Mouse (Mus musculus) kidney, postnatal 0 days (tissue): Measurements from ENCODE around the gene Cadm1. TPM values are rescaled to one million over a fixed set of nuclear protein-coding genes. Genes with fewer than 3 reads are reported as not detected.

ENCODE experiments used
- ATAC-seq: fragments of 200-750 bp; cut with Nextera tagmentation; replicated peaks from 2 replicates; pipeline ENCODE4 v1.8.0; 2017; ENCODE audit warnings: low read depth, moderate number of reproducible peaks, moderate TSS enrichment, moderate library complexity; ENCODE audit not compliant: low FRiP score
- DNase-seq: peaks from one replicate; pipeline ENCODE4 v3.0.0-alpha.2; 2016; ENCODE audit warnings: low spot score
- H3K27ac ChIP-seq: fragments of 300-500 bp; sonication (generic); 2 replicates; pipeline ENCODE4 v1.5.1; 2014; ENCODE audit warnings: mild to moderate bottlenecking
- H3K27me3 ChIP-seq: fragments of 300-500 bp; sonication (generic); 2 replicates; pipeline ENCODE4 v1.6.1; 2014; ENCODE audit warnings: low read length, mixed read lengths; ENCODE audit not compliant: insufficient read depth
- H3K36me3 ChIP-seq: fragments of 300-500 bp; sonication (generic); 2 replicates; pipeline ENCODE4 v1.6.1; 2014; ENCODE audit warnings: low read length, mixed read lengths; ENCODE audit not compliant: insufficient read depth
- H3K4me1 ChIP-seq: fragments of 300-500 bp; sonication (generic); replicated peaks from 2 replicates; pipeline ENCODE4 v1.6.1; 2014; ENCODE audit warnings: antibody characterized with exemption, low read length, mixed read lengths; ENCODE audit not compliant: insufficient read depth
- H3K4me2 ChIP-seq: fragments of 300-500 bp; sonication (generic); 2 replicates; pipeline ENCODE4 v1.6.1; 2014; ENCODE audit warnings: mild to moderate bottlenecking, low read length, moderate library complexity, mixed read lengths
- H3K4me3 ChIP-seq: fragments of 300-500 bp; sonication (generic); replicated peaks from 2 replicates; pipeline ENCODE4 v1.5.1; 2014; ENCODE audit warnings: low read depth, low read length
- H3K9ac ChIP-seq: fragments of 300-500 bp; sonication (generic); 2 replicates; pipeline ENCODE4 v1.6.1; 2014; ENCODE audit warnings: low read depth, low read length
- H3K9me3 ChIP-seq: fragments of 300-500 bp; sonication (generic); replicated peaks from 2 replicates; pipeline ENCODE4 v1.6.1; 2016; ENCODE audit warnings: low read length, inconsistent platforms, mixed read lengths
- CTCF ChIP-seq: IDR thresholded peaks from 2 replicates; pipeline ENCODE4 v1.5.1; 2016; ENCODE audit warnings: antibody characterized with exemption, low read depth, mild to moderate bottlenecking, moderate library complexity
- WGBS: fragments of 180-500 bp; shearing (Covaris S2); extraction: QIAGEN DNeasy Blood & Tissue Kit; methylation state at CpG from one replicate; pipeline ENCODE4 v1.1.7; 2014; 5-methylcytosine and 5-hydroxymethylcytosine counted together
- polyA plus RNA-seq: library from polyadenylated mRNA; unstranded; fragments of >200 nt; fragmentation: Nextera tagmentation; extraction: Ambion mirVana; gene quantifications from 2 replicates; pipeline ENCODE4 v1.2.1, GENCODE M21; 2015

The Cadm1 gene
- polyA plus RNA-seq, 1 experiment from 2014 or later, result 44.5 TPM

DNA sequence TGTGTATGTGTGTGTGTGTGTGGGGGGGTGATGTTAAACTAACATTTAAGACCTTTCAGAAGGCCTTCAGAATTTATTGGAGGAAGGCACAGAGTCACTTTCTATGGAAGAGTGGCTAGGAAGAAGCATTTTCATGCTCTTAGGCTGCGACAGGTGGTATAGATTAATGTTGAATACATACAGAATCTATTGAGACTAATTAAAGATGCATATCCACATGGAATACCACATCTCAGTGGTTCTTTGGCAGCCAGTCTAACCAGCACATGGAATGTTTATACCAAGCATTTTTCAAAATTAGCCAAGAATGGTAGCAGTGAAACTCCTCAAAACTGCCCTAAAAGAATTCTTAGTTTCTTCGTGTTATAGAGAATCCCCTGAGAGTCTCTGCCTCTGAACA lies 227.8 kb downstream of the Cadm1 start:
- Histone ChIP-seq H3K9ac (no peak overlapping the region), H3K4me2 (no peak overlapping the region), H3K36me3 (no peaks in the 10 kb centered on the region), H3K9me3 (no peaks in the 10 kb centered on the region), H3K4me3 (no peak overlapping the region), H3K27ac (no peak overlapping the region), H3K4me1 (no peaks in the 10 kb centered on the region), H3K27me3 (no peaks in the 10 kb centered on the region)
- TF ChIP-seq CTCF, result no peak
- no peak for ATAC-seq
- 82% methylated on average over 2 of the region's 2 CpGs for WGBS
- DNase-seq, result no peak

DNA sequence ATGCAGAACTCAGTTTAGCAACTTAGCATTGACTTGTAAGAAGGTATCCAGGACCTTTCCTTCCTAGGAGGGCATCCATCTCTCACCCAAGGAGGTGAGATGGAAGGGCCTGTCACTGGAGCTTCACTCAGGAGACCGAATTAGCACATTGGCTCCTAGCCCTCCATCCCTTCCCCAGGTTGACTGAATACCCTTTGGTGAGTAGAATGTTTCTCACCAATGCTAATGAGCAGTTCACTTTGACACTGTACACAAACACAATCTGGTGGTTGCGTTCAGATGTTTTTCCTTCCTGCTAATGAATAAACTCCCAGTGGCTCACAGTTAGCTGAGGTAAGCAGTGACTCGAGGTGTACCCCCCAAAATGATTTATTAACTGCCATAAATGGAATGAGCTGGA lies 228.3 kb downstream of the Cadm1 start:
- Histone ChIP-seq H3K4me3 (no peak overlapping the region), H3K27me3 (no peaks in the 10 kb centered on the region), H3K4me1 (no peaks in the 10 kb centered on the region), H3K9me3 (no peaks in the 10 kb centered on the region), H3K9ac (no peak overlapping the region), H3K27ac (no peak overlapping the region), H3K4me2 (no peak overlapping the region), H3K36me3 (no peaks in the 10 kb centered on the region)
- TF ChIP-seq CTCF, result no peak
- no peak for DNase-seq
- 51% methylated on average over 3 of the region's 3 CpGs for WGBS
- ATAC-seq, result no peak

DNA sequence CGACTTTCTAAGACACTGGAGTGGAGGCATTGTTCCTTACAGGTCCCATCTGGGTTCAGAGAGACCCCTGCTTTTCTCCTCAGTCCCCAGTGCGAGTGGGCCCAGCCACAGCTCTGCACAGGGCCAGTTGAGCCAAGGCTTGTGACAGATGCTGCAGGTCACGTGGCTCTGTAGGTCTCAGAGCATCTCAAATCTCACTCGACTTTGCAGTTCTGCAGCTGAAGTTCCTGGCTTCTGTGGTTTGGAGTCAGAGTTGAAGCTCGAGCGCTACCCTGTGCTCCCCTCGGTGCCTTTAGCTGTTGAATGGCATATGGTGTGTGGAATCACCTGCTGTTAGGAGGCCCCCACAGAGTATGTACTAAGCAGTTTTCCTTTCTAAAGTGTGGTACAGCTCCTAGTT lies 229.8 kb downstream of the Cadm1 start:
- 49% methylated on average over 7 of the region's 7 CpGs for WGBS
- ATAC-seq, result no peak
- no peak overlapping the region for H3K4me3 ChIP-seq
- H3K27ac ChIP-seq, result no peak overlapping the region
- H3K9ac ChIP-seq, result no peak overlapping the region
- no peak for DNase-seq
- no peaks in the 10 kb centered on the region for H3K4me1 ChIP-seq
- no peaks in the 10 kb centered on the region for H3K9me3 ChIP-seq
- no peak overlapping the region for H3K4me2 ChIP-seq
- no peak for TF ChIP-seq CTCF
- H3K36me3 ChIP-seq, result no peaks in the 10 kb centered on the region
- H3K27me3 ChIP-seq, result no peaks in the 10 kb centered on the region

DNA sequence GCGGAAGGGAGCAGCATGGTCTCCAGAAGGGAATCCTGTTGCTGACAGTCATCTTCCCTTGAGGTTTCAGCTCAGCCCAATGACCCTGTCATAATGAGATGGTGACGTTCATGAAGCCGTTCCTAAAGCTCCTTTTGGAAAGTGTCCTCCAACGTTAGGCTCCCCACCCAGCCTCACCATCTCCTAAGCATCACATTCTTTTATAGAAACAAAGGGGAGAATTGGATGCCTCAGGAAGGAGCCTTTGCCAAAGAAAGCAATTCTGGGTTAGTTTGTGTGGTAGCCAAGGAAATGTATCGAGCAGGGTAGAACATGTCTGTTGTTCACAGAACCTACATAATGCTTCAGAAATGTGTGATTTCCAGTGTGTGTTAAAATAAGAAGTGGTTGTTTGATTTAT lies 231.6 kb downstream of the Cadm1 start:
- Histone ChIP-seq H3K36me3 (no peaks in the 10 kb centered on the region), H3K9me3 (no peaks in the 10 kb centered on the region), H3K27ac (no peak overlapping the region), H3K27me3 (no peaks in the 10 kb centered on the region), H3K4me3 (no peak overlapping the region), H3K4me2 (no peak overlapping the region), H3K9ac (no peak overlapping the region), H3K4me1 (no peaks in the 10 kb centered on the region)
- WGBS, result 67% methylated on average over 5 of the region's 5 CpGs
- no peak for TF ChIP-seq CTCF
- ATAC-seq (no peak), DNase-seq (no peak)

DNA sequence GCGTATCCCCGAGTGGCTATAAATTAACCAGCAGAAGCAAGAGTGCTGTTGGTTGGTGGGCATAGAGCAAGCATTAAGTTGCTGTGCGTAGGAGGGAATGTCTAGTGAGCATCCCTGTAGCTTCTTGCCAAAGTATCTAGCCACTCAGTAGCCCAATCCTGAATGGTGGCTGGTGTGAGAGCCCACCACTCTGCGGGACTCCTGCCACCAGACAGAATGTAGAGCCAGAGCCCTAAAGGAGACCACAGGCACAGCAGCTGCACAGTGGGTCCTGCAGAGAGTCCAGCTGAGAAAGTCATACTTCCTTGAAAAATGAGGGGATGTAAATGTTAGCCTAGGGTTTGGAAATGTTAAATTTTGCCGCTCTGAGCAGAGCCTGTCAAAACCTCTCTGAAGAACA lies 232.9 kb downstream of the Cadm1 start:
- DNase-seq (no peak), ATAC-seq (no peak)
- Histone ChIP-seq H3K4me1 (no peaks in the 10 kb centered on the region), H3K36me3 (no peaks in the 10 kb centered on the region), H3K27ac (no peak overlapping the region), H3K9me3 (no peaks in the 10 kb centered on the region), H3K9ac (no peak overlapping the region), H3K27me3 (no peaks in the 10 kb centered on the region), H3K4me2 (no peak overlapping the region), H3K4me3 (no peak overlapping the region)
- WGBS, result 68% methylated on average over 5 of the region's 5 CpGs
- no peak for TF ChIP-seq CTCF

DNA sequence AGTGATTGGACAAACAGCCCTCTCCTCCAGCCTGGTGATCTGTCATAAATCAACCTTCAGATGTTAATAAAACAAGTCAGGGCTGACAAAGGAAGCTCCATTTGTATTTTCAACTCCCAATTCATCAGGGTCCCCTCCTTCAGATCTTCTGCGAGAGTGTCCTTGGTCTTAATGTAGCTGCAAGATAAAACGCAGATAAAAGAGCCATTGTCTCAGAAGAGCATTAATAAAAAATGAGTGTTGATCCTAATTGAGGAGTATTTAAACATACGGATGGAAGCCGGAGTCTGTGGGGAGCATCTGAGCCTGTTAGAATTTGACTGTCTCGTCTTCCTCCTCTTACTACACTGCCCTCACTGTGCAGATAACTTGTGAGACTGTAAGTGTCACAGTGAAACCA lies 234.9 kb downstream of the Cadm1 start:
- Histone ChIP-seq H3K9ac (no peak overlapping the region), H3K4me1 (no peaks in the 10 kb centered on the region), H3K9me3 (no peaks in the 10 kb centered on the region), H3K27ac (no peak overlapping the region), H3K27me3 (no peaks in the 10 kb centered on the region), H3K4me2 (no peak overlapping the region), H3K36me3 (no peaks in the 10 kb centered on the region), H3K4me3 (no peak overlapping the region)
- WGBS, result 46% methylated on average over 5 of the region's 5 CpGs
- TF ChIP-seq CTCF, result no peak
- ATAC-seq, result no peak
- no peak for DNase-seq

DNA sequence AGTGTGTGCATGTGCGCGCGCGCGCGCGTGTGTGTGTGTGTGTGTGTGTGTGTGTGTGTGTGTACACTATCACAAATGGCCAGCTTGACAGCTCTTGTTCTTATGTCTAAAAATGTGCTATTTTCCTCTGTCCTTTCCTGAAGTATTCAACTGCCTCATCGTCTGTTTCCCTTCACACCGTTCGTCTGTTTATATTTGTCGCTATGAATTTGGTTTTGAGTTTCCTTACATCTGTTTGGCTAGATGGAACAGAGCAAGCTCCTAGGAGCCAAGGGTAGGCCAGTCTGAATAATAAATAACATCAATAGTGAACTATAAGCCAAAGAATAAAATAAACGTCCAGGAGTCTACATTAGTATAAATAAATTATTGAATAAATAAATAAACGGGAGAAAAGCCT lies 235.3 kb downstream of the Cadm1 start:
- no peak for ATAC-seq

More for the DNA sequence above, 235.3 kb downstream of the Cadm1 start:
- Histone ChIP-seq H3K9me3 (no peaks in the 10 kb centered on the region), H3K4me1 (no peaks in the 10 kb centered on the region), H3K27ac (no peak overlapping the region), H3K9ac (no peak overlapping the region), H3K27me3 (no peaks in the 10 kb centered on the region), H3K4me3 (no peak overlapping the region), H3K4me2 (no peak overlapping the region), H3K36me3 (no peaks in the 10 kb centered on the region)
- no peak for DNase-seq
- TF ChIP-seq CTCF, result no peak
- 76% methylated on average over 13 of the region's 13 CpGs for WGBS
